10 mouse cellular contexts compared by ENCODE assay signal in the genomic region with DNA sequence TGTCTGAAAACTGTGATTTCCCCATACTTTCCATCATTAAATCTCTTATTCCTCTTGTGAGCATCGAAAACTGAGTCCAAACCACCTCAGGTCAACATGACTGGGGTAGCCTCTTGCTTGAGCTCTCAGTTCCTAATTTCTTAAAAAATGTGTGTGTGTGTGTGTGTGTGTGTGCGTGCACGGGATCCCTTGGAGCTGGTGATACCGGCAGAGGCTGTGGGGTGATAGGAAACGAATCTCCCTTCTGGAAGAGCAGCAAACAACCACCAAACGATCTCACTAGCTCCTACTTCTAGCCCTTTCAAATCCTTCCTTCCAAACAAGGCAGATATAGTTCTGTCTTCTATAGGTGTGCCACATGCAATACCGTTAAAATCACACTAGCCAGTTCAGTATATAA. TPM values are rescaled to one million over a fixed set of nuclear protein-coding genes. Genes with fewer than 3 reads are reported as not detected.
DNase-seq lines count a peak whose midpoint lies in the region; ATAC-seq lines count a peak whose summit lies in the region.
"Had no signal": no experiment of that assay in that cellular context is flagged by ENCODE, and none has a peak within 500 bp of the region (broad histone marks: within the 10 kb centered on the region; RNA-seq: fewer than 3 reads in every experiment).

No protein-coding gene starts in this region.

- no peak overlapping the region for H3K27ac ChIP-seq in heart, embryonic 14.5 days (replicated peaks in 1 of 2; ENCODE audit: control insufficient read depth in 1 of 2, insufficient read depth in 1 of 2, low read depth in 2 of 2, low read length in 2 of 2)
- H3K27ac ChIP-seq in embryonic facial prominence, embryonic 10.5 days (replicated peaks) = peak overlapping the region; percentile 96
- H3K27ac ChIP-seq in hindbrain, embryonic 13.5 days = no peak overlapping the region
- no peak overlapping the region for H3K27ac ChIP-seq in macrophage

- no peak for ATAC-seq in heart, embryonic 14.5 days (ENCODE audit: insufficient number of reproducible peaks, insufficient read depth, low FRiP score, low read depth)
- no peak for ATAC-seq in hindbrain, embryonic 13.5 days (ENCODE audit: low FRiP score)

- no peaks in the 10 kb centered on the region for H3K4me1 ChIP-seq in heart, embryonic 14.5 days (ENCODE audit: control insufficient read depth in 2 of 2, insufficient read depth in 2 of 2, low read length in 2 of 2)
- H3K4me1 ChIP-seq in embryonic facial prominence, embryonic 10.5 days = peaks cover 19% of the 10 kb centered on the region
- H3K4me1 ChIP-seq in hindbrain, embryonic 13.5 days (replicated peaks) = peaks cover 10% of the 10 kb centered on the region

- intact Hi-C loops in heart, postnatal 25 days (cut with DNase I) = no loop called here

- 85% methylated on average over 7 of the region's 7 CpGs for WGBS in heart, embryonic 14.5 days
- 87% methylated on average over 7 of the region's 7 CpGs for WGBS in embryonic facial prominence, embryonic 10.5 days
- 81% methylated on average over 7 of the region's 7 CpGs for WGBS in hindbrain, embryonic 13.5 days
- WGBS in macrophage (ENCODE audit: missing documents) = 67% methylated on average over 5 of the region's 7 CpGs

- peaks cover 30% of the 10 kb centered on the region for H3K36me3 ChIP-seq in heart, embryonic 14.5 days (ENCODE audit: control insufficient read depth, insufficient read depth, low read length)
- peaks cover 48% of the 10 kb centered on the region for H3K36me3 ChIP-seq in embryonic facial prominence, embryonic 10.5 days (replicated peaks)
- H3K36me3 ChIP-seq in hindbrain, embryonic 13.5 days = peaks cover 19% of the 10 kb centered on the region
- H3K36me3 ChIP-seq in macrophage (ENCODE audit: inconsistent target) = peaks cover 17% of the 10 kb centered on the region; the same call in 1 of the 2 replicates

- peak overlapping the region; percentile 82 for H3K4me2 ChIP-seq in heart, embryonic 14.5 days (ENCODE audit: low read length)
- H3K4me2 ChIP-seq in hindbrain, embryonic 13.5 days = peak overlapping the region; percentile 69

- no peaks in the 10 kb centered on the region for H3K27me3 ChIP-seq in heart, embryonic 14.5 days (ENCODE audit: control insufficient read depth, insufficient read depth, low read length)
- peaks cover 5% of the 10 kb centered on the region; the same call in 1 of the 2 replicates for H3K27me3 ChIP-seq in embryonic facial prominence, embryonic 10.5 days (replicated peaks; ENCODE audit: low read depth, poor library complexity, severe bottlenecking)
- H3K27me3 ChIP-seq in hindbrain, embryonic 13.5 days = peaks cover 8% of the 10 kb centered on the region; the same call in 1 of the 2 replicates

- no peak overlapping the region for H3K9ac ChIP-seq in heart, embryonic 14.5 days (ENCODE audit: low read length)
- H3K9ac ChIP-seq in hindbrain, embryonic 13.5 days = peak overlapping the region; percentile 85; the same call in 1 of the 2 replicates

- no peak for DNase-seq in heart, postnatal 25 days (ENCODE audit: low spot score)
- no peak for DNase-seq in embryonic facial prominence, embryonic 10.5 days (ENCODE audit: low spot score)
- no peak for DNase-seq in adrenal gland, adult 2 months
- DNase-seq in left cerebral cortex, adult 11 months (ENCODE audit: low spot score) = no peak
- no peak for DNase-seq in layer of hippocampus, adult 9-11 months
- DNase-seq: lung, postnatal 14 days had no signal

- no peaks in the 10 kb centered on the region for H3K9me3 ChIP-seq in heart, embryonic 14.5 days (ENCODE audit: control insufficient read depth, low read length)
- no peaks in the 10 kb centered on the region for H3K9me3 ChIP-seq in embryonic facial prominence, embryonic 10.5 days
- no peaks in the 10 kb centered on the region for H3K9me3 ChIP-seq in hindbrain, embryonic 13.5 days

- peak overlapping the region in 1 of 2 experiments; percentile 60; a peak in 2 of 4 replicates for H3K4me3 ChIP-seq in heart, embryonic 14.5 days (ENCODE audit: control insufficient read depth in 1 of 2, insufficient read depth in 1 of 2, low read depth in 1 of 2, low read length in 2 of 2)
- peak overlapping the region; percentile 81 for H3K4me3 ChIP-seq in embryonic facial prominence, embryonic 10.5 days
- H3K4me3 ChIP-seq in hindbrain, embryonic 13.5 days = peak overlapping the region; percentile 68
- H3K4me3 ChIP-seq in macrophage (ENCODE audit: inconsistent target) = peak overlapping the region; percentile 33

- no peaks in the 10 kb centered on the region for H3K79me2 ChIP-seq in macrophage (ENCODE audit: inconsistent target)

RNA-seq across cellular contexts. Expression of a gene that starts 0.6 kb away (rescaled TPM):
- polyA plus RNA-seq in heart, embryonic 14.5 days (2014; fragmentation: Nextera tagmentation; extraction: Ambion mirVana) = 1.5 and 2.3 TPM in 2 replicates
- total RNA-seq in heart, postnatal 25 days (2021) = 1 to 10 TPM; 1.9 to 2.0 TPM
- polyA plus RNA-seq in embryonic facial prominence, embryonic 10.5 days (2016; fragmentation: Nextera tagmentation; extraction: Ambion mirVana) = 0.74 and 1.0 TPM in 2 replicates
- 1.1 and 1.8 TPM in 2 replicates for polyA plus RNA-seq in hindbrain, embryonic 13.5 days (2015; fragmentation: Nextera tagmentation; extraction: Ambion mirVana)
- 1 to 10 TPM in 17 of 26 experiments, under 1 TPM in 3, not detected in 6; 0.81 to 3.8 (median 2.5) TPM for total RNA-seq in macrophage (2018; cell fraction: chromatin; rRNA removed)
- 1 to 10 TPM in 15 of 26 experiments, under 1 TPM in 11; 0.52 to 1.9 (median 1.1) TPM for total RNA-seq in macrophage (2018; cell fraction: cytosol; rRNA removed)
- 1 to 10 TPM in 18 of 26 experiments, under 1 TPM in 5, not detected in 3; 0.52 to 3.9 (median 1.9) TPM for total RNA-seq in macrophage (2018; cell fraction: nucleus; rRNA removed)
- 0.10 to 1.4 TPM (median 1.3 TPM) in 3 replicates for polyA plus RNA-seq in macrophage (2018)
- 1 to 10 TPM; 2.1 to 3.2 TPM for total RNA-seq in adrenal gland, adult 2 months (2021)
- 0.37 and 0.61 TPM in 2 replicates for polyA plus RNA-seq in adrenal gland, adult 2 months (2012; rRNA removed)

RNA-seq across cellular contexts. Expression of a gene that starts 10.0 kb away (rescaled TPM):
- polyA plus RNA-seq in heart, embryonic 14.5 days (2014; fragmentation: Nextera tagmentation; extraction: Ambion mirVana) = 88.0 and 92.7 TPM in 2 replicates
- 100 to 1,000 TPM; 165 to 166 TPM for total RNA-seq in heart, postnatal 25 days (2021)
- polyA plus RNA-seq in embryonic facial prominence, embryonic 10.5 days (2016; fragmentation: Nextera tagmentation; extraction: Ambion mirVana) = 189 and 190 TPM in 2 replicates
- polyA plus RNA-seq in hindbrain, embryonic 13.5 days (2015; fragmentation: Nextera tagmentation; extraction: Ambion mirVana) = 117 and 118 TPM in 2 replicates
- 10 to 100 TPM in 22 of 26 experiments, 1 to 10 TPM in 4; 2.8 to 44.9 (median 23.4) TPM for total RNA-seq in macrophage (2018; cell fraction: chromatin; rRNA removed)
- 100 to 1,000 TPM in 14 of 26 experiments, 10 to 100 TPM in 12; 64.7 to 135 (median 100) TPM for total RNA-seq in macrophage (2018; cell fraction: cytosol; rRNA removed)
- 10 to 100 TPM; 10.6 to 53.8 (median 31.2) TPM for total RNA-seq in macrophage (2018; cell fraction: nucleus; rRNA removed)
- polyA plus RNA-seq in macrophage (2018) = 82.1 to 109 TPM (median 92.4 TPM) in 3 replicates
- total RNA-seq in adrenal gland, adult 2 months (2021) = 100 to 1,000 TPM; 111 to 151 TPM
- polyA plus RNA-seq in adrenal gland, adult 2 months (2012; rRNA removed) = 64.5 and 72.3 TPM in 2 replicates

RNA-seq across cellular contexts. Expression of a gene that starts 54.4 kb away (rescaled TPM):
- 0.16 TPM in 2 replicates for polyA plus RNA-seq in heart, embryonic 14.5 days (2014; fragmentation: Nextera tagmentation; extraction: Ambion mirVana)
- under 1 TPM in 1 of 2 experiments, not detected in 1; 0.25 TPM for total RNA-seq in heart, postnatal 25 days (2021)
- polyA plus RNA-seq in embryonic facial prominence, embryonic 10.5 days (2016; fragmentation: Nextera tagmentation; extraction: Ambion mirVana) = 0.02 and 0.08 TPM in 2 replicates
- 1.6 and 2.2 TPM in 2 replicates for polyA plus RNA-seq in hindbrain, embryonic 13.5 days (2015; fragmentation: Nextera tagmentation; extraction: Ambion mirVana)
- total RNA-seq in macrophage (2018; cell fraction: chromatin; rRNA removed) = under 1 TPM in 8 of 26 experiments, not detected in 18; 0.30 to 0.84 (median 0.45) TPM
- total RNA-seq in macrophage (2018; cell fraction: cytosol; rRNA removed) = under 1 TPM in 22 of 26 experiments, not detected in 4; 0.06 to 0.59 (median 0.24) TPM
- total RNA-seq in macrophage (2018; cell fraction: nucleus; rRNA removed) = 1 to 10 TPM in 1 of 26 experiments, under 1 TPM in 12, not detected in 13; 0.09 to 1.0 (median 0.33) TPM
- polyA plus RNA-seq in macrophage (2018) = 0.11 to 0.18 TPM in 2 of 3 replicates, not detected in the other
- total RNA-seq in adrenal gland, adult 2 months (2021) = not detected
- 0.06 TPM in 1 of 2 replicates, not detected in the other for polyA plus RNA-seq in adrenal gland, adult 2 months (2012; rRNA removed)
- polyA plus RNA-seq: spleen, adult 2 months had no signal

RNA-seq across cellular contexts. Expression of a gene that starts 54.4 kb away (rescaled TPM):
- polyA plus RNA-seq in heart, embryonic 14.5 days (2014; fragmentation: Nextera tagmentation; extraction: Ambion mirVana) = 15.8 and 16.4 TPM in 2 replicates
- total RNA-seq in heart, postnatal 25 days (2021) = 1 to 10 TPM; 9.0 to 9.9 TPM
- 19.9 and 21.4 TPM in 2 replicates for polyA plus RNA-seq in embryonic facial prominence, embryonic 10.5 days (2016; fragmentation: Nextera tagmentation; extraction: Ambion mirVana)
- 6.9 and 7.8 TPM in 2 replicates for polyA plus RNA-seq in hindbrain, embryonic 13.5 days (2015; fragmentation: Nextera tagmentation; extraction: Ambion mirVana)
- 10 to 100 TPM in 8 of 26 experiments, 1 to 10 TPM in 18; 2.2 to 28.5 (median 7.2) TPM for total RNA-seq in macrophage (2018; cell fraction: chromatin; rRNA removed)
- 10 to 100 TPM in 1 of 26 experiments, 1 to 10 TPM in 25; 3.2 to 10.3 (median 5.4) TPM for total RNA-seq in macrophage (2018; cell fraction: cytosol; rRNA removed)
- 10 to 100 TPM in 13 of 26 experiments, 1 to 10 TPM in 13; 4.4 to 17.4 (median 10.1) TPM for total RNA-seq in macrophage (2018; cell fraction: nucleus; rRNA removed)
- 3.1 to 6.0 TPM (median 5.1 TPM) in 3 replicates for polyA plus RNA-seq in macrophage (2018)
- 10 to 100 TPM; 18.5 to 19.0 TPM for total RNA-seq in adrenal gland, adult 2 months (2021)
- 9.8 and 12.8 TPM in 2 replicates for polyA plus RNA-seq in adrenal gland, adult 2 months (2012; rRNA removed)
